Mouse (Mus musculus): ENCODE data around the gene Mcrip2.
A peak's percentile ranks its signal among the peaks of the same experiment; 100 is the strongest.

The Mcrip2 gene

DNA sequence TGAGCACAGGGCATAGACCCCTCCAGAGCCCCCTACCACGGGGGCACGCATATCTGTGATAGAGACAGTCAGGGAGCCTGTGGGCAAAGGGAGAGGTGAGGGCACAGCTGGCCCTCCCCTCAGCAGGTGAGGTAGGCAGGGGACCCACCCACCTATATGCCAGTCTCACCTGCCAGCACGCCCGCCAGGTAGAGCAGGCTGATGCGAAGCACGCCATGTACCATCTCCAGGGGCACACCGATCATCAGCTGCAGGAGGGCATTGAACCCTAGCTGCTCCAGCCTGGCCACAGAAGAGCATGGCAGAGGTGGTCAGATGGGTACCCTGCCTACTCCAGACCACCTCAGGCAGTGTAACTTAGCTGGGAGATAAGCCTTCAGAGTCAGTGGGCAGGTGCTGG is 33.3 kb downstream of the Mcrip2 start:
- DNase-seq (ENCODE audit: extremely low spot score) = no peak

DNA sequence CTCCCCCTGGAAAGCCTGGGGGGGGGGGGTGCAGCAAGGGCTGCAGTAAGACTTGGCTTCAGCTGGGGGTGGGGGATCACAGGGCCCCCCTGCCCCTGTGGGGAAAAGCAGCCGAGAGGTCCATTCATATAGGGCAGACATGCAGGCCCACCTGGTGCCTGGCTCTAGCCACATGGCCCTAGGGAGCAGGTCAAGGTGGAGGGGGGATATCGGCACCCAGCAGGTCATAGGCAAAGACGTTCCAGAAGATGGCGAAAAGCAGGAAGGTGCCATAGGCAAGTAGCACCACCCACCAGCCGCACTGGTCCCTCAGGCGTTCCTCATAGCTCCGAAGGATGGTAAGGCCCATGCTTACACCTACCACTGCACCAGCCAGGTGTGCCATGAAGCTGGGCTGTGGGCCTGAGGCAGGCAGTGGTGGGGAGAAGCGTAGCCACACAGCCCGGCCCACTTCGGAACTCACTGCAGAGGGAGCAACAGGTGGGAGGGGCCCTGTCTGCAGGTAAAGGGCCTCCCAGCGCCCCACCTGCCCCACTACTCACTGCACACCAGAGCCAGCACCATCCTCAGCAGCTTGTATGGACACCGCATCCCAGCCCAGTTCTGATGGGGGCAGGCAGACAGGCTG is 33.9 kb downstream of the Mcrip2 start:
- DNase-seq (ENCODE audit: extremely low spot score) = no peak

DNA sequence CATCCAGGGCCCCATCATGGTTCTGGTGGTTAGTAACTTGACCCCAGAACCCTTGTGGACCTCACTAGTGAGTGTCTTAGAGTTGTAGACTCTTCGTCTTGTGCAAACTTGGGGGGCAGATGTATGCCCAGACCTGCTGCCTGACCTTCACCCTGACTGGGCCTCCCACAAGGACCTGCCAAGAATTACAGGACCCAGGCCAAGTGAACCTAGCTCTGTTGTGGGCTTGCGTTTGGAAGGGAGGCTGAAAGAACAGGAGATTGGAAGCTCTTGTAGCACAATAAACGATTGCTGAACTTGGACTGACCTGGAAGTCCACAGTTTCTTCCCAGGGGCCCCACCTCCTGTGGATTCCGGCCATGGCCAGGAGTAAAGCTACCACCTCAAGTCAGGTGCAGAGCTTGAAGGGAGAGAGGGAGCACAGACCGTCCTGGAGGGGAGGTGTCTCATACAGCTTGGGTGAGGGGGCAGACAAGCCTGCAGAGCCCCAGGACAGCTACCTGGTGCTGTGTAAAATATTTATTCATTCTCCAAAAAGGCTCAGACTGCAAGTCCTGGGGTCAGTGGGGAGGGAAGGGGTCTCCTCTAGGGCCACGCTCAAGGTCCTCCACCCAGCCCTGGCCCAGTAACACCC is 34.5 kb downstream of the Mcrip2 start:
- DNase-seq (ENCODE audit: extremely low spot score) = no peak

DNA sequence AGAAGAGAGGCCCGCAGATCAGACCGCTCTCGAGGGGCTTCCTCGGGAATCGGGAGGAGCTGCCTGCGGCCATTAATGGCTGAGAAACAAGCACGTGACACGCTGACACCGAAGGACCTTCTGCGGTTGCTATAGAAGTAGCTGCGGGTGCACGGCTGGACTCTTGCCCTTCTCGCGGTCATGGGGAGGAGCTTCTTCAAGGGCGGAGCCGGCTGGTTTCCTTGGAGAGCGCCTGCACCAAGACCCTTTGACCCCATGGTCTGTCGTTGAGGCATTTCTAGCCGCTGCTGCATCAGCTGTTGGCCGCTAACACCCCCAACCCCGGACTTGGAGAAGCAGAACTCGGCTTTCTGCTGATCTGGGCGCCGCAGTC is 35.3 kb downstream of the Mcrip2 start, which contains the start of gene Stub1:
TSS of gene Stub1 (minus strand) at position 114 of the 373 bp plus-strand sequence.
- peak; percentile 95 for DNase-seq (ENCODE audit: extremely low spot score)

DNA sequence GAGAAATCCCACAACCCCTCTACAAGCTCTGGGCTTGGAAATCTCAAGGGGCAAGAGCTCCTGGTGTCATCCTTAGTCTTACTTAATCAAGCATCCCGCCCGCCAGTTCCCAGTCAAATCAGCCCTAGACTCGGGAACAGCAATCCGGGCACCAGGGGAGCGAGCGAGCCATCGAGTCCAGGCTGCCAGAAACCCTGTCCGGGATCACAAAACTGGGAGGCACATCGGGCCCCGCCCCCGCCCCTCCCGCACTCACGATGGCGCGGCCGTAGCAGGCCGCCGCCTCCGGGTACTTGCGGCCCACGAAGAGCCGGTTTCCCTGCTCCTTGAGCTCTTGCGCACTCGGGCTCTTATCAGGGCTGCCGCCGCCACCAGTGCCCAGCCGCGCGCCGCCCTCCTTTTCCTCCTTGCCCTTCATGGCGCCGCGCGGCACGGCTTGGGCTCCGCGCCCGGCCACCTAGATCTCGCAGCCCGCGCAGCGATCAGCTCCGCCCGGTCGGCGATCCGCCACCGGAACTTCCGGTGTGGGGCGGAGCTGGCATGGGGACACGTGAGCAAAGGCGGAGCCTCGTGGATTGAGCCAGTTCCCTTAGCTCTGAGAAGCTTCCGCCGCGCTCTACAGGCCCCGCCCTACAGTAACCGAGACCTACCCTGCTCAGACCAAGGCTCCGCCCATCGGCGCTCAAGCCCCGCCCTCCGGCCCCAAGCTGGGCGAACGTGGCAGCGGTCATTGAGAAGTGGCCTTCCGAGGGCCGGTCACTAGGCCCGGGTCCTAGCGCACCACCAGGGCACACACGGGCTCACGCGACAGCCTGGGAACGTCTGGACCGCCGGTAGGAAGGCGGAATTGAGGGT is 35.9 kb downstream of the Mcrip2 start:
- DNase-seq (ENCODE audit: extremely low spot score) = peak; percentile 100

DNA sequence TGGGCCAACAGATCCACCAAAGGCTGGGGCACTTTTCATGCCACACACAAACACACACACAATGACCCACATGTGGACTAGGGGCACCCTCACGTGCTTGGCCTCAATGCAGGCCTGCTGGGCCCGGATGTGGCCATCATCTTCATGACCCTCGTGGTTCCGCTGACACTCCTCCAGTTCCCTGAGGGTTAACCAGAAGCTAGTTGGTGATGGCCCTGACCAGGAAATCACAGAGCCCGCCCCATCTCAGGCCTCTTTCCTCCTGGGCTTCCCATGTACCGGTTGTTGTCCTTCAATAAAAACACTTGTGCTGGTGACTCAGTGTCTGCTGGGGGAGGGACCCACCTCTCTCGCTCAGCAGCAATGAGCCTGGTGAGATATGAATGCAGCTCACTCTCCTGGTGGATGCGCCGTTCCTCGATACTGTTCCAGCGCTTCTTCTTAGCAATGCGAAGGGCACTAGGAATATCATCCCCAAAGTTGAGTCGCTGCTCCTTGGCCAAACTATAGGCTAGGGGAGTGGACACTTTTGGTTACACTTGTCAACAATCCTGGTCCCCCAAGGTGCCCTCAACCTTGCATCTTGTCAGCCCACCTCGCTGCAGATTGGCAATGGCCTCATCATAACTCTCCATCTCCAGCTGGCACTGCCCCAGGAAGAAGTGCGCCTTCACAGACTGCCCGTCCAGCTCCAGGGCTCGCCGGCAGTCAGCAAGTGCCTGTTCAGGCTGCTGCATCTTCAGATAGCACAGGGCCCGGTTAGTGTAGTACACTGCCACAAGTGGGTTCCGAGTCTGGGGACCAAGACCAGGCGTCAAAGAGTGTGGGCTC is 36.9 kb downstream of the Mcrip2 start:
- DNase-seq (ENCODE audit: extremely low spot score) = no peak

DNA sequence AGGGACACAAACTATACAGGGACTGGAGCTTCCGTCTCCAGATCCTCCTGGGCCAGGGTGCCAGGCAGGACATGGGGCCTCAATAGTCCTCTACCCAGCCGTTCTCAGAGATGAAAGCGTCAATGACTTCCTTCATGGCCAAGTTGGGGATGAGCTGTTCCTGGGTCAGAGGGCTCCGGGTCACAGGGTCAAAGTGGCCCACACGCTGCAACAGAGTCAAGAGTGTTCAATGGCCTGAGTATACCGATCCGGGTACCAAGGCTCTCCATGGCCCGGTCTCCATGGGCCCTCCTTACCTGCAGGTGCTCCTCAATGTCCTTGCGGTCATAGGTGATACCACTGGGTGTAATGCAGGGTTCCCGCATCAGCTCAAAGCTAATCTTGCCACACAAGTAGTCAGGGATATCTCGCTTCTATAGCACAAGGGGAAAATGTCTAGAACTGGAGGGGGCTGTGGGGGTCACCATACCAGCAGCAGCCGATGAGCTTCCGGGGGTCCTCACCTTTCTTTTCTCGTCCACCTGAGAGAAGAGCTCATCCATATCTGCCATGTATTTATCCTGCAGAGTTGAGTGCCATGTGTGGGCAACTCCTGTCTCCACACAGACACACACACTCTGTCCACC is 37.6 kb downstream of the Mcrip2 start:
- DNase-seq (ENCODE audit: extremely low spot score) = no peak

DNA sequence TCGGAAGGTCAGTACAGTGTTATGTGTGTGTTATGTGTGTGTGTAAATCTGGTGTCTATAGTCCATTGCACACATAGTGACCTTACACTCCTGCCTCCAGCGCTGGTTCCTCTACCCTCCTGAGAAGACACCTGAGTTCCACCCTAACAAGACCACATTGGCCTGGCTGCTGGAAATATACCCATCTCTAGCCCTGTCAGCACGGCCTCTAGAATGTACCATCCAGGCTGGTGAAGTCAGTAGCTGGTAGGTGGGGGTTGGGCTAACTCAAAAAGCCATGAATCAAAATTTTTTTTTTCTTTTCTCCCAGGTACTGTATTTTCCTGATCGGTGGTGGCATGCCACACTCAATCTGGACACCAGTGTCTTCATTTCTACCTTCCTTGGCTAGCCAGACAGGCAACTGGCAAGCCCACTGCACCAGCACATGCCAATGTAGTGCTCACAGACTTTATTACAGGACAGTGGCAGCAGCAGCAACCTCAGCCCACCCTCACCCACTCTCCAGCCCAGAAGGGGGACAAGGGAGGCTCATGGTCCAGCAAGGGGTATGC is 38.3 kb downstream of the Mcrip2 start:
- DNase-seq (ENCODE audit: extremely low spot score) = no peak

DNA sequence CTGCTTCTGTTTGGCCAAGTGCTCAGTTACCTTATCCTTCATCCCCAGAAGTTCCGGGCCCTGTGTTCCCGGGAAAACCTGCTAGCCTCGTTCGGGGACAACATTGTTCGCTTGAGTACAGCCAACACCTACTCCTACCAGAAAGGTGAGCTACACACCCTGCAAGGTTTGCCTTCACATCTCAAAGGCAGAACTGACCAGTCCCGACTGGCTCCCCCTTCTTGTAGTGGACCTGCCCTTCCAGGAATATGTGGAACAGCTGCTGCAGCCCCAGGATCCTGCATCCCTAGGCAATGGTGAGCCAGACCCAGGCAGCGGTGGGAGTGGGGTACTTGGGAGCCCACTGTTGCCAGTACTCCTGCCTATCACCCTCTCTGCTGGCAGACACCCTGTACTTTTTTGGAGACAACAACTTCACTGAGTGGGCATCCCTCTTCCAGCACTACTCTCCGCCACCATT is 39.0 kb downstream of the Mcrip2 start:
- no peak for DNase-seq (ENCODE audit: extremely low spot score)

DNA sequence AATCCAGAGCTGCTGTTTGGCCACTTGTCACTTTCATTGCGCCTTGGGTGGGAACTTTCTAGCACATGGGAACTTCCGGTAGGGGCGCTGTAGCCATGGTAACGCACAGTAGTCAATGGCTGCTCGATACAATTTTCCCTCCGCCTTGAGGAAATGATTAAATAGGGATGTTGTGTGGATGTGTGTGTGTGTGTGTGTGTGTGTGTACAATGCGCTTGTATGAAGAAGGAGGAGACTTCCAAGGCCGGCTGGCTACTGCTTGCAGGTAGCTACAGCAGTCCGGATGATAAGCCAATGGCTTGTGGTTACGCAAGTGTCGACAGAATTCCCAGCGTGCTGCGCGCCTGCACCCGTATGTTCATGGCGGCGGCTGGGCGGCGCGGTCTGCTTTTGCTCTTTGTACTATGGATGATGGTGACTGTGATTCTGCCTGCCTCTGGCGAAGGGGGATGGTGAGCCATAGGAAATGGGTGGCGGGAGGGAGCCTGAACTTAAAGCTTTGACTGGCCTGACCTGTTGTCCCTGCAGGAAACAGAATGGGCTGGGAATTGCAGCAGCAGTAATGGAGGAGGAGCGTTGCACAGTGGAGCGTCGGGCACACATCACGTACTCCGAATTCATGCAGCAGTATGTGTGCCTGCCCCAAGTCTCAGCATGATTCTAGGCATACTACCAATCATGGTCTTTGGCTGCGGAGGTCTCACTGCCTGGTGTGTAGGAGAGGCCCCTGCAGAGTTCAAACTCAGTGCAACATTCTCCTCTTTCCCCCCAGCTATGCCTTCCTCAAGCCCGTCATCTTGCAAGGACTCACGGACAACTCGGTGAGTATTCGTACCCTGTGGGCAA is 39.6 kb downstream of the Mcrip2 start, which contains the start of gene Jmjd8:
TSS of gene Jmjd8 (plus strand) at position 156 of the 846 bp plus-strand sequence.
- DNase-seq (ENCODE audit: extremely low spot score) = peak; percentile 86

DNA sequence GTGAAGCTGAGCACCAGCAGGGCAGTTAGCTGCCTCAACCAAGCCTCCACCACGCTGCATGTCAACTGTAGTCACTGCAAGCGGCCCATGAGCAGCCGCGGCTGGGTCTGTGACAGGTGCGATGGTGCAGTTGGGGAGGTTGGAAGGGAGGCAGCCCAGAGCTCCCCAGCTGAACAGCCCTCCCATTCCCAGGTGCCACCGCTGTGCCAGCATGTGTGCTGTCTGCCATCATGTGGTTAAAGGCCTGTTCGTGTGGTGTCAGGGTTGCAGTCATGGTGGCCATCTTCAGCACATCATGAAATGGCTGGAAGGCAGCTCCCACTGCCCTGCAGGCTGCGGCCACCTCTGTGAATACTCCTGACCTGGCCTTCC is 40.4 kb downstream of the Mcrip2 start:
- no peak for DNase-seq (ENCODE audit: extremely low spot score)

DNA sequence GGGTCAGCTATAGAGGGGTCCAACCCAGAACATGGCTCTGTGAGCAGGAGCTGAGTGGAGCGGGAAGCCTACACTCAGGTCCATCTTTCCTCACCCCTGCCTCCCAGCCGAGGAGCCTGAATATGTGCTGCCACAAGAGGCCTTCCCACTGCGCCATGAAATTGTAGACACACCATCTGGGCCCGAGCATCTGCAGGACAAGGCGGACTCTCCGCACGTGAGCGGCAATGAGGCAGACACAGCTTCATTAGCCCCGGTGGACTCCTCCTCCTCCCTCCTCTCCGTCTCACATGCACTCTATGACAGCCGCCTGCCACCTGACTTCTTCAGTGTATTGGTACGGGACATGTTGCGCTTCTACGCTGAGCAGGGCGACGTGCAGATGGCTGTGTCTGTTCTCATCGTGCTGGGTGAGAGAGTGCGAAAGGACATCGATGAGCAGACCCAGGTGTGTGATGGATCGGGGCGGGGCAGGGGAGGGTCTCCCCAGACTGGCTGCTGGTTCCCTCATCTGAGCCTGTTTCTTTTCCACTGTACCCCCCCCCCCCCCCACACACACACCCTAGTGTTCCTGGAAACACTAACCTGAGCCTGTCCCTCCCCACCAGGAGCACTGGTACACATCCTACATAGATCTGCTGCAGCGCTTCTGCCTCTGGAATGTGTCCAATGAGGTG is 40.9 kb downstream of the Mcrip2 start:
- no peak for DNase-seq (ENCODE audit: extremely low spot score)

DNA sequence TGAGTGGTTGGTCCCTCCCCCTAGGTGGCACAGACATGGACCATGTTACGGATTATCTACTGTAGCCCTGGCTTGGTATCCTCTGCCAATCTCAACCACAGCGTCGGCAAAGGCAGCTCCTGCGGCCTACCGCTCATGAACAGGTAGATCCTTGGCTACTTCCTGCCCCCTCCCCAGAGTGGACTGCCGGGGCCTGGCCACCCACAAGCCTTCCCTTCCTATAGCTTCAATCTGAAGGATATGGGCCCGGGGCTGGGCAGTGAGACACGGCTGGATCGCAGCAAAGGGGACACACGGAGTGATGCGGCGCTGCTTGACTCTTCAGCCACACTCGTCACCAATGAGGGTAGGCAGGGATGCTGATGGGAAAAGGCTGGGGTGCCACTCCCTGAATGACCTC is 41.6 kb downstream of the Mcrip2 start:
- DNase-seq (ENCODE audit: extremely low spot score) = no peak

DNA sequence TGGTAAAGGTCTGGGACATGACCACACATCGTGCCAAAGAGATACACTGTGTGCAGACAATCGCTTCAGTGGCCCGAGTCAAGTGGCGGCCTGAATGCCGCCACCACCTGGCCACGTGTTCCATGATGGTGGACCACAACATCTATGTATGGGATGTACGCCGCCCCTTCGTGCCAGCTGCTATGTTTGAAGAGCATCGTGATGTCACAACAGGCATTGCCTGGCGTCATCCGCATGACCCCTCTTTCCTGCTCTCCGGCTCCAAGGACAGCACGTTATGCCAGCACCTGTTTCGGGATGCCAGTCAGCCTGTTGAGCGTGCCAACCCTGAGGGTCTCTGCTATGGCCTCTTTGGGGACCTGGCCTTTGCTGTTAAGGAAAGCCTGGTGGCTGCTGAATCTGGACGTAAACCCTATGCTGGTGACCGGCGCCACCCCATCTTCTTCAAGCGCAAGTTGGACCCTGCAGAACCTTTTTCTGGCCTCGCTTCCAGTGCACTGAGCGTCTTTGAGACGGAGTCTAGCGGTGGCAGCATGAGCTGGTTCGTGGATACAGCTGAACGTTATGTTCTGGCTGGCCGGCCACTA is 42.5 kb downstream of the Mcrip2 start:
- no peak for DNase-seq (ENCODE audit: extremely low spot score)

DNA sequence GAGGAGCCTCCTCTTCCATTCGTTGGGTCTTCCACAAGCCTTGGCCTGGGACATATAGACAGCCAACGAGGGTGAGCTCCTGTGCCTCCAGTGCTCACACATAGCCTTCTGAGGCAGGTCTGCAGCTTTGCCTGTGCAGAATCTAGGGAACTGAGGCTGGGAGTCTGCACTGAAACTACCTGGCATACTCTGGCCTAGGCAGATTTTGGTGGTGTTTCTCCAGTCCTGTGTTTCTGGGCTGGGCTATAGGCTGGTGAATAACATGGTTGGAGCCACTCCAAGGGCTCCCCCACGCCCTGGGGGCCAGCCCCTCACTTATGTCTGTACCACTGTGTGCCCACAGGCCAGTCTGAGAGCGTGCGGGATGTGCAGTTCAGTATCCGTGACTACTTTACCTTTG is 43.3 kb downstream of the Mcrip2 start:
- DNase-seq (ENCODE audit: extremely low spot score) = no peak

DNA sequence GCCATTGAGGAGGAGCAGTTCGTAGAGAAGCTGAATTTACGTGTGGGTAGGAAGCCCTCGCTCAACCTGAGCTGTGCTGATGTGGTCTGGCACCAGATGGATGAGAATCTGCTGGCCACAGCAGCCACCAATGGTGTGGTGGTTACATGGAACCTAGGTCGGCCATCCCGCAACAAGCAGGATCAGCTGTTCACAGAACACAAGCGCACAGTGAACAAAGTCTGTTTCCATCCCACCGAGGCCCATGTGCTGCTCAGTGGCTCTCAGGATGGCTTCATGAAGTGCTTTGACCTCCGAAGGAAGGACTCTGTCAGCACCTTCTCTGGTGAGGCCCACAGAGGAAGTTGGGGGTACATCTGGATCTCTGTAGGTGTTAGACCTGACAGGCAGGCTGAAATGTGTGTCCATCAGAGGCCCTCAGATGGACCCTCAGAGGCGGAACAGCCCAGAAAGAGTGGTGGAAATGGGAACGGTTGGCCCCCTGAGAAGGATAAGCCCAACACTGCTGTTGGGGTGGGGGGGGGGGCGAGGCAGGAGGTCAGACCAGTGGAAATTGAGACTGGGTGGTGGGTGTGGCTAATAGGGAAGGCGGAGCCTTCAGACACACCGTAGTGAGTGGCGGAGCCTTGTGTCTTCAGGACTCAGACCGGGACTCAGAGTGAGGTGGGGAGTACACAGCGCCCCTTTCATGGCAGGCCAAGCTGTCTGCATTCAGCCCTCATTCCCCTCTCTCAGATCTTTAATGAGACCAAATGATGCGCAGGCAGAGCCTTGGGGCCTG is 44.0 kb downstream of the Mcrip2 start:
- no peak for DNase-seq (ENCODE audit: extremely low spot score)

DNA sequence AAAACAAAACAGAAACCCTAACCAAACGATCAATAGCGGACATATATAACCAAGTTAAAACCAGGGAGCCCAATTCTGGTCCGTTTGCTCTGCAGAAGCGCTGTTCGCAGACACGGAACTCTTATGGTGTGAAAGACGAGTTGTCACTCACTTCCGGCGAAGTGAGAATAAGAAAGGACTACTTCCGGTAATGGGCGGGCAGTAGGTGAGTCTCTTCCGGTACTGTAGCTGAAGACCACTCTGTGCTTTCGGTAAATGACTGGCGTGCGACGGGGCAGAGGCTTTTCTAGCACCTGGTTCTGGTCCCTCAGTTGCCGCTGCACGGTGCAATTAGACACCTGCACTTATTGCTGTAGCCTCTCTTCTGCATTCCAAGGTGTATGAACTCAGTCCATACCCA is 45.1 kb downstream of the Mcrip2 start, which contains the start of gene Wdr24:
TSS of gene Wdr24 (plus strand) at position 176 of the 400 bp plus-strand sequence.
- DNase-seq (ENCODE audit: extremely low spot score) = peak; percentile 83
